Mouse (Mus musculus): Measurements from ENCODE around the gene Sipa1l3. TPM values are rescaled to one million over a fixed set of nuclear protein-coding genes. Genes with fewer than 3 reads are reported as not detected.

Gene Sipa1l3
- polyA plus RNA-seq, 1 experiment, result 71.5 TPM

DNA sequence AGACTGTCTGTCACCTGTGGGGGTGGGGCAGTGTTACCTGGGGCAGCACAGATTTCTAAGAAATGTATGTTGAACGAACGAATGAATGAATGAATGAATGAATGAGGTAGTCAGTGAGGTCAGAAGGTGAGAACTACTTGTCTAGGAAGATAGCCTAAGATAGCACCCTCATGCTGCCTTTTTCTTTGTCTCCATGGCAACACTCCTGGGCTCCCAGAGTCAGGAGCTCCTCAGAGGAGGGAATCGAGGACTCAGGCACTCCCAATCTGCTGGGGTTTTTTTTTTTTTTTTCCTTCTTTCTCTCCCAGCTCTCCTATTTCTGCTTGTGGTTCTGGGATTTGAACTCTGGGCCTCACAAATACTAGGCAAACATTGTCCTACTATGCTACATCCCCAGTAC lies 172.2 kb downstream of the Sipa1l3 start:
- Histone ChIP-seq H3K4me1 (ENCODE audit: control insufficient read depth, insufficient read depth, low read length) (no peaks in the 10 kb centered on the region), H3K27ac (ENCODE audit: control insufficient read depth, insufficient read depth, low read depth, low read length) (no peak overlapping the region), H3K4me3 (ENCODE audit: control insufficient read depth, low read depth, low read length) (no peak overlapping the region), H3K27me3 (ENCODE audit: control insufficient read depth, insufficient read depth, low read length) (no peaks in the 10 kb centered on the region), H3K36me3 (ENCODE audit: control insufficient read depth, insufficient read depth, low read length) (no peaks in the 10 kb centered on the region)
- TF ChIP-seq POLR2A (IDR thresholded peaks at IDR 0.05; ENCODE audit: control insufficient read depth, low read depth, low read length) (no peak), CTCF (IDR thresholded peaks at IDR 0.05; ENCODE audit: control insufficient read depth, insufficient read depth, insufficient replicate concordance, low read depth, low read length) (no peak)

DNA sequence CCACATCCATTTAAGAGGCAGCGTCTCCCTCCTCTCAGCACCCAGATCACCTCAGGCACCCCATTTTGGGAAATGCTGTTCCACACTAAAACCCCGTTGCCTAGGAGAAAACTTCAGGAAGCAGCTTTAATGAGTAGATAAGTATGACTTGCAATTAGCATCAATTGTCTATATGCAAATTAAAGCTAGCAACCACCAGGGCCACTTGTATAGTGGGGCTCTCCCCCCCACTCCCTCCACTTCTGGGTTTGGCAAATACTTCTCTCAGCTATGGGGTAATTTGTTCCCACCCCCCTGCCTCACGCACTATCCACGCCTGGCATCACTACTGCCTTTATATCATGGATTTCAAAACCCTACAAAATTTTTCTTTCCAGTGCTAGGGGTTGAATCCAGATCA lies 172.9 kb downstream of the Sipa1l3 start:
- Histone ChIP-seq H3K36me3 (ENCODE audit: control insufficient read depth, insufficient read depth, low read length) (no peaks in the 10 kb centered on the region), H3K4me3 (ENCODE audit: control insufficient read depth, low read depth, low read length) (no peak overlapping the region), H3K27ac (ENCODE audit: control insufficient read depth, insufficient read depth, low read depth, low read length) (no peak overlapping the region), H3K27me3 (ENCODE audit: control insufficient read depth, insufficient read depth, low read length) (no peaks in the 10 kb centered on the region), H3K4me1 (ENCODE audit: control insufficient read depth, insufficient read depth, low read length) (no peaks in the 10 kb centered on the region)
- TF ChIP-seq POLR2A (IDR thresholded peaks at IDR 0.05; ENCODE audit: control insufficient read depth, low read depth, low read length), result no peak
- no peak for TF ChIP-seq CTCF (IDR thresholded peaks at IDR 0.05; ENCODE audit: control insufficient read depth, insufficient read depth, insufficient replicate concordance, low read depth, low read length)

DNA sequence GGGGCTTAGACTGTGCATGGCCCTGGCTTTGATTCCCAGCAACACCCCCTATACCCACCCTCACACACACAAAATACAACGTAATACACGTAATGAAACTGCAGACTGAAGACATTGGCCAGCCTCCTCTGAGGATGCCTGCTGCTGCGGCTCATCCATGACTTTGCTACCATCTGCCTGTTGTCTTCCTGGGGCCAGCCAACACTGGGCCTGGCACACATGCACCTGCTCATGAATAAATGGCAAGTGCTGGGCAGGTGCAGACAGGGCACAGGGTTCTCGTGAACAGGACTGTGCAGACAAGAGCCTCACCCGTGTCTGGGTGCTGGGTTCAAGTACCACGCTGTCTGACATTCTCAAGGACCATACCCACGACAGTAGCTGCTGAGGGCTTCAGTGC lies 174.7 kb downstream of the Sipa1l3 start:
- Histone ChIP-seq H3K27ac (ENCODE audit: control insufficient read depth, insufficient read depth, low read depth, low read length) (no peak overlapping the region), H3K36me3 (ENCODE audit: control insufficient read depth, insufficient read depth, low read length) (no peaks in the 10 kb centered on the region), H3K27me3 (ENCODE audit: control insufficient read depth, insufficient read depth, low read length) (no peaks in the 10 kb centered on the region), H3K4me1 (ENCODE audit: control insufficient read depth, insufficient read depth, low read length) (no peaks in the 10 kb centered on the region), H3K4me3 (ENCODE audit: control insufficient read depth, low read depth, low read length) (no peak overlapping the region)
- TF ChIP-seq CTCF (IDR thresholded peaks at IDR 0.05; ENCODE audit: control insufficient read depth, insufficient read depth, insufficient replicate concordance, low read depth, low read length), result no peak
- TF ChIP-seq POLR2A (IDR thresholded peaks at IDR 0.05; ENCODE audit: control insufficient read depth, low read depth, low read length), result no peak

DNA sequence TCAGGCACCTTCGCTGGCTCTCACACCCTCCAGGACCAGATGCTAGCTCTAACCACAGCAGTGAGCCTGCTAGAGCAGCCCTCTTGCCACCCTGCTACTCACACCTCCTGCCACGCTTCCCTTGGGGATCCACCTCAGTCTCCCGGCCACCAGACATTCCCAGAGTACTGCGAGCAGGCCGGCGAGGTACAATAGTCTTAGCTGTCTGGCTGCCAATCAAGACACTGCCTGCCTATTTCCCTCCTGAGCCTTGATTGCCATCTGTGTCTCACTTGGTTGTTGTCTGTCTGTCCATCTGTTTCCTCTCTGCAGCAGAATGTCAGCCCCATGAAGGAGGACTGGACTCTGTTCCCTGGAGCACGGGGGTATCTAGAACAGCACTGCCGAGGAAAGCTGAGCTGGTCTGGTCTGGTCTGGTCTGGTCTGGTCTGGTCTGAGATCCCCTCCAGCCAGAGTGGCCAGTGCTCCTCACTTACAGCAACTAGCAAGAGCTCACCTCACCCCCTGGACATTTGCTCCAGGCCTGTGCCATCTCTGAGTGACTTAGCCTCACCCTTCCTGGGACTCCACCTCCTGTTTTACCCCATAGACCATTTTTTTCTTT lies 175.8 kb downstream of the Sipa1l3 start:
- H3K4me3 ChIP-seq (ENCODE audit: control insufficient read depth, low read depth, low read length), result no peak overlapping the region
- H3K27me3 ChIP-seq (ENCODE audit: control insufficient read depth, insufficient read depth, low read length), result no peaks in the 10 kb centered on the region
- no peak overlapping the region; the same call in 1 of the 2 replicates for H3K27ac ChIP-seq (ENCODE audit: control insufficient read depth, insufficient read depth, low read depth, low read length)
- no peaks in the 10 kb centered on the region for H3K4me1 ChIP-seq (ENCODE audit: control insufficient read depth, insufficient read depth, low read length)
- TF ChIP-seq CTCF (IDR thresholded peaks at IDR 0.05; ENCODE audit: control insufficient read depth, insufficient read depth, insufficient replicate concordance, low read depth, low read length) (no peak), POLR2A (IDR thresholded peaks at IDR 0.05; ENCODE audit: control insufficient read depth, low read depth, low read length) (no peak)
- H3K36me3 ChIP-seq (ENCODE audit: control insufficient read depth, insufficient read depth, low read length), result no peaks in the 10 kb centered on the region

DNA sequence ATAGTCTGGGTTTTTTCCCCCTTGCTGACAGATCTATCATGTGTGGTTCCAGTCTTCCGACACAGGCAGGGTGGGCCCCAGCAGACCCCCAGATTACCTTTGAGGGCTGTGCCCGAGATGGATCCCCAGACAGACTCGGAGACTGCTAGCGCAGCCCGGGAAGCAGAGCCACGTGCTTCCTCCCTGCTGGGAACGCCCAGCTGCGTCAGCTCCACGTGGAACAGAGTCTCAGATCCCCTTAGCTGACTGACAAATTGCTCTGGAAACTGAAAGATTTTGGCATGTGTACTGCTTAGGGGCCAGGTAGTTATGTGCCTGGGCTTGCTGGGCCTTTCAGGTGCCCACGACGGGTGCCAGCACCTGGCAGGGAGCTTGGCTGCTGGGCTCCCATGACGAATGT lies 176.7 kb downstream of the Sipa1l3 start:
- Histone ChIP-seq H3K27ac (ENCODE audit: control insufficient read depth, insufficient read depth, low read depth, low read length) (no peak overlapping the region; the same call in 1 of the 2 replicates), H3K36me3 (ENCODE audit: control insufficient read depth, insufficient read depth, low read length) (no peaks in the 10 kb centered on the region), H3K27me3 (ENCODE audit: control insufficient read depth, insufficient read depth, low read length) (no peaks in the 10 kb centered on the region), H3K4me3 (ENCODE audit: control insufficient read depth, low read depth, low read length) (no peak overlapping the region), H3K4me1 (ENCODE audit: control insufficient read depth, insufficient read depth, low read length) (no peaks in the 10 kb centered on the region)
- TF ChIP-seq POLR2A (IDR thresholded peaks at IDR 0.05; ENCODE audit: control insufficient read depth, low read depth, low read length) (no peak), CTCF (IDR thresholded peaks at IDR 0.05; ENCODE audit: control insufficient read depth, insufficient read depth, insufficient replicate concordance, low read depth, low read length) (no peak)

DNA sequence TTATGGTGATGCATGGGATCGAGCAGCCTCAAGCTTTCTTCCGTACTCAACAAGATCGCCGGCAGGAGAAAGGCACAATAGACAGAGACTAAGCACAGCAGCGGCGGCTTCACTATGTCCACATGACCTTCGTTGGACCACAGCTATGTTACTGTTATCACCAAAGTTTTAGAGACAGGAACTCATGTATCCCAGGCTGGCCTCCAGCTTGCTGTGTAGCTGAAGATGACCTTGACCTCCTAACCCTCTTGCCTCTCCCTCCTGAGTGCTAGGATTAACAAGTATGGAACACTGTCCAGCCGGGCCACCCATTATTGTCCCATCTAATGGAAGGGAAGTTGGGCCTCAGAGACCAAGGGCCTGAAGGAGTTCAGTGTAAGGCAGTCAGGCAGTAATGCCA lies 177.6 kb downstream of the Sipa1l3 start:
- Histone ChIP-seq H3K36me3 (ENCODE audit: control insufficient read depth, insufficient read depth, low read length) (no peaks in the 10 kb centered on the region), H3K27ac (ENCODE audit: control insufficient read depth, insufficient read depth, low read depth, low read length) (peak overlapping the region; percentile 37), H3K27me3 (ENCODE audit: control insufficient read depth, insufficient read depth, low read length) (no peaks in the 10 kb centered on the region), H3K4me1 (ENCODE audit: control insufficient read depth, insufficient read depth, low read length) (no peaks in the 10 kb centered on the region), H3K4me3 (ENCODE audit: control insufficient read depth, low read depth, low read length) (no peak overlapping the region)
- TF ChIP-seq CTCF (IDR thresholded peaks at IDR 0.05; ENCODE audit: control insufficient read depth, insufficient read depth, insufficient replicate concordance, low read depth, low read length) (no peak), POLR2A (IDR thresholded peaks at IDR 0.05; ENCODE audit: control insufficient read depth, low read depth, low read length) (no peak)

DNA sequence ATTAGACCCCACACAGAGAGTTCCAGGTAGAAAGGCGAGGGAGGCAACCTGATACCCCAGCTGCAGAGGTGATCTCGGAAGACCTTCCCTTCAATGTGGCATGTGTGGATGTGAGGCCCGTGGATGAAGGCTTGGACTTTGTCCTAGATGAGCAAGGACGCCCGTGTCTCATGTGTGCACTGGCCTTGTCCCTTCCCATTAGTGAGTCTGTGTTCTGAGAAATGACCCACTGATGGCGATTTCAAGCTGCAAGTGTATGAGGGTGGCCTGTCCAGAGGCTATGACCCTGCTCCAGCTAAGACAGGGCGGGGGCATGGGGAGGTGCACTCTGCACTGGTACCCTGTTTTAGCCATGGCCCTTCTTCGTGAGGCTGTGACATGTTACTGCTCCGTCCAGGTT lies 178.2 kb downstream of the Sipa1l3 start:
- H3K4me3 ChIP-seq (ENCODE audit: control insufficient read depth, low read depth, low read length), result no peak overlapping the region
- no peaks in the 10 kb centered on the region for H3K27me3 ChIP-seq (ENCODE audit: control insufficient read depth, insufficient read depth, low read length)
- H3K4me1 ChIP-seq (ENCODE audit: control insufficient read depth, insufficient read depth, low read length), result no peaks in the 10 kb centered on the region
- H3K27ac ChIP-seq (ENCODE audit: control insufficient read depth, insufficient read depth, low read depth, low read length), result peak overlapping the region; percentile 56
- H3K36me3 ChIP-seq (ENCODE audit: control insufficient read depth, insufficient read depth, low read length), result no peaks in the 10 kb centered on the region
- TF ChIP-seq POLR2A (IDR thresholded peaks at IDR 0.05; ENCODE audit: control insufficient read depth, low read depth, low read length) (no peak), CTCF (IDR thresholded peaks at IDR 0.05; ENCODE audit: control insufficient read depth, insufficient read depth, insufficient replicate concordance, low read depth, low read length) (no peak)

Data from testis, adult 2 months (tissue).